Mouse (Mus musculus): ENCODE results near the gene Palm2.

Gene Palm2

DNA sequence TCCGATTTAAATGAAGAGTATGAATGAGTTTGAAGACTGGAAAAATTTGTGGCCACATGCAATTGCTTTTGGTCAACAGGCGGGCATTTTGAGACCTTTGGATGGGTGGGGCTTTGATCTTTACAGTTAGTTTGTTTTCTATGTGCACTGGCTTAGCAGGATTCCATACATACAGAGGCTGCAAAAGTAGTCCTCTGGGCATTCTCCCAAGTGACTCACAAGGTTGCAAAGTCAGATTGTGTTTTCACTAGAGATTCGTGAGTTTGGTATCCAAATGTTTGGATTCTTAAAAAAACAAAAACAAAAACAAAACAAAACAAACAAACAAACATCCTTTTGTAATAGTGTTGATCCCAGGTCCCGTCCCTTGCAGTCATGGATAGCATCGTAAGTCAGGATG, 141.6 kb downstream of the Palm2 start:
- TF ChIP-seq GATA4 (IDR thresholded peaks at IDR 0.05; ENCODE audit: insufficient replicate concordance, low read length), result no peak

DNA sequence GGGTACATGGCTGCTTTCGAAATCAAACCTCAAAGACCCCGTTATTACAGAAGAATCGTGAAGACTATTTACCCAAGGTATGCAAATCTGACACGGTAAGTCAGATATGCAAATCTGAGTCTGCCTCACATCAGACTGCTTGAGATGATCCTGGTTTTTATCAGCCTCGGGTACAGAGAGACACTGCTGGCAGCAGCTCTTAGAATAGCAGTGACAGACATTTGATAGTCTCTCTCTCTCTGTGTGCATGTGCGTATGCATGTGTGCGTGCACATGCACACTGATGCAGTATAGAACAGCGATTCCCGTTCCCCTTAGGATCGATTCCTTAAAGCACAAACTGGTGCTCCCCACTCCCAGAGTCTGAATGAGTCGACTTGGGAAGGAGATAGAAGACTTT, 142.0 kb downstream of the Palm2 start:
- no peak for TF ChIP-seq GATA4 (IDR thresholded peaks at IDR 0.05; ENCODE audit: insufficient replicate concordance, low read length)

DNA sequence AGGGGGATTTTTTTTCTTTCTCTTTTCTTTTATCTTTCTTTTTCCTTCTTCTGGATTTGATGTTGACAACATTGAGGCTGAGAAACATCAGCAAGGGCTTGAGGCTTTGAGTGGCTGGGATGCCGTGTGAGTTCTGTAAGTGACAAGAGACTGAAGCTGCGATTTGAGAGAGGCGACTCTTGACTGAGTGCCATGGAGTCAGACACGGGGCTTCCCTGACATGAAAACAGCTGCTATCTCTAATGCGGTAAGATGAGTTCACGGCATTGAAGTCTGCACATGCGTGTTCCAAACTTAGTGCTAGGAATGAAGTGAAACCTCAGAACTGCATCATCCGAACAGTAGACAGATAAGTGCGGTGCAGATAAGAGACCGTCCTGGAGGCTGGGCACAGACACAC, 145.6 kb downstream of the Palm2 start:
- TF ChIP-seq GATA4 (IDR thresholded peaks at IDR 0.05; ENCODE audit: insufficient replicate concordance, low read length), result no peak

DNA sequence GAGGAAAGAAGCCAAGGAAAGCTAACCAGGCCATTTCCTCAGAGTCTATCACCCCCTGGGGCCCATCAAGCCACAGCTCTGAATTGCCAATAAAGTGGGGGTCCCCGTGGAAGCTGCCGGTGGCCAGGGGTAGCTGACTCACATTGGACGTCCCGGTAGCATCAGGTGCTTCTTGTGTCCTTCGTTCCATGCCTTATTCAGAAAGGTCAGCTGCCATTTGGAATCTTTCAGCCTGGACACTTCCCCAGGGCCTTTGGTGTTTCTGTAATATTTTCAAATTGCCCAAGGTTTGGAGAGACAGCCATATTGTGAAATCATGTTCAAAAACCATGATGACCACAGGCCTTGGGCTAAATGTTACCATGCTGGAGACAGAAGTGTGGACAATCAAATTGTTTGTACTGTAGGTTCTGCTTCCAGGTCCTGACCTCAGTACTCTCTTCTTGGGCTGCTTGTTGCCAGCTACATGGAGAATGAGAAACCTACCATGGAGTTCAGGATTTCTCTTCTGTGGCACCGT, 151.3 kb downstream of the Palm2 start:
- TF ChIP-seq GATA4 (IDR thresholded peaks at IDR 0.05; ENCODE audit: insufficient replicate concordance, low read length), result no peak

DNA sequence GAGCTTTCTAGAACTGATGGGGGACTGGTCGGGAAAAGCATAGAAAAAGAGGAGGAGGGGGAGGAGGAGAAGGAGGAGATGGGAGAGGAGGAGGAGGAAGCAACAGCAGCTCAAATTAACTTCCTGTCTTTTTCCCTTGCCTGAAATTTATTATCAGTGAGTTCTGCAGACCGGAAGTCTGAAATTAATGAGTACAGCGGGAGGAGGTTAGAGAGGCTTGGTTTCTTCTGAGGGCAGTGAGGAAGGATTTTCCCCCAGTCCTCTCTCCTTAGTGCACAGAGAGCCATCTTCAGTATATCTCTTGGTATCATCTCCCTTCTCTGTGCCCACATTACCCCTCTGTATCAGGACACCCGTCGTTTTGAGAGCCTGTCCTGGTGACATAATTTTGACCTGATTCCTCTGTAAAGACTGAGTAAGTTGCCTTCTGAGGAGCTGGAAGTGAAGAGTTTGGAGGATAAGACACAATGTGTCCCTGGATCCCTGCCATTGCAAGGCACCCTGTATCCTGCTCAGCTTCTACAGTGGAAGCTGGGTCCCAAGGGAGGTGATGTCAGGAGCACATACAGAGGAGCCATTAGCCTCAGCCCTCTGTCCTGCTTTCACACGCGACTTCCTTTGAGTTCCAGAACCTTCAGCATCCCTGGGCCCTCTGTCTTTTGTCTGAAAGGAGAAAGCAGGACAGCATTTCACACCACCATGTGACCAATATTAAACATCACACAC, 153.0 kb downstream of the Palm2 start:
- TF ChIP-seq GATA4 (IDR thresholded peaks at IDR 0.05; ENCODE audit: insufficient replicate concordance, low read length), result no peak

DNA sequence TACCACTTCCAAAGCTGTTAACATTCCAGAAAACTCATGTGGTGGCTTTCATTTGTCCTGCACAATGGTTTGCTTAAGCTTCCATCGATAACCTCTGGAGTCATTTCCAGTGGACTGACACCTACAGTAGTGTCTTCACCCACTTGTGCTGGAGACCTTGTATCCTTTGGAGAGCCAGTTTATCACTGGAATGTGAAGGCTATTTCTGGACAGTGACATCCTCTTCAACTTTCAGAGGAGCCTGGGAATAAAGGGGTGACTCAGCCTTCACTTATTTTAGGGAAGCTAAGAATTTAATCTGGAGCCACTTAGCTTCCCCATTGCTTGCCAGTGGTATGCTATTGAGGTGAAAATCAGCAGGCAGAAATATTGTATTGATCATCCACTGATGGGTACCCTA, 154.3 kb downstream of the Palm2 start:
- no peak for TF ChIP-seq GATA4 (IDR thresholded peaks at IDR 0.05; ENCODE audit: insufficient replicate concordance, low read length)

DNA sequence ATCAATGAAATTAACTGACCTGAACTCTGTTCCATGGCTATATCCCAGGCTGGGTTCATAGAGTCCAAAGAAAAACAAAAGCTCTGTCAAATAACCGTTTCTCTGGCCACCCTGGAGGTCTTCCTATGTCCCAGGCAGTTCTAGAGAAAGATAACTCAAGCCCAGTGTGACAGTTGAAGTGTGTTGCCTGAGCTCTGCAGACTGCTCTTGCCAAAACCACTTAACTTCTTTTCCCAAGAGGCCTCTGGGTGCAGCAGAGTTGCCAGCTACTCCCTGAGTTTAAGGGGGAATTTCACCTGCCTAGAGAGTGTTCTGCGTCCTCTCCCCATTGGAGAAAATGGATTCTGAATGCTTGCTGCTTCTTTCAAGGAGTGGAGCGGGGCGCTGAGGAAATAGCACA, 158.7 kb downstream of the Palm2 start:
- no peak for TF ChIP-seq GATA4 (IDR thresholded peaks at IDR 0.05; ENCODE audit: insufficient replicate concordance, low read length)

DNA sequence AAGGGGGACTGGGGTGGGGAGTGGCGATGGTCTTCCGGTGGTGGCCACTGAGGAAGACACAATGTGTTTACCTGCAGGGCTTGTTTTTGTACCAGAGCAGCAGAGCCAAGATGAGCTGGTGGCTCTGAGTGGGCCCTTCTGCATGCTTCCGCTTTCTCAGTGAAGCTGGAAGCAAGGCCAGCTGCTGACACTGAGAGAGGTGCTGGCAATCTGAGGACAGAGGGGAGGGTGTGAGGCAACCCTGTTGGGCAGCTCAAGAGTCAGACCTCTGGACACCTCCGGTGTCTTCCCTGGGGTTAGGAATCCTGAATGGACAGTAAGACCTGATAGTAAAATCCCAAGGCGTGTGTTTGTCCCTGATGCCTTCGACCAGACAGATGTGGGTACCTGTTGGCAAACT, 165.9 kb downstream of the Palm2 start:
- no peak for TF ChIP-seq GATA4 (IDR thresholded peaks at IDR 0.05; ENCODE audit: insufficient replicate concordance, low read length)

DNA sequence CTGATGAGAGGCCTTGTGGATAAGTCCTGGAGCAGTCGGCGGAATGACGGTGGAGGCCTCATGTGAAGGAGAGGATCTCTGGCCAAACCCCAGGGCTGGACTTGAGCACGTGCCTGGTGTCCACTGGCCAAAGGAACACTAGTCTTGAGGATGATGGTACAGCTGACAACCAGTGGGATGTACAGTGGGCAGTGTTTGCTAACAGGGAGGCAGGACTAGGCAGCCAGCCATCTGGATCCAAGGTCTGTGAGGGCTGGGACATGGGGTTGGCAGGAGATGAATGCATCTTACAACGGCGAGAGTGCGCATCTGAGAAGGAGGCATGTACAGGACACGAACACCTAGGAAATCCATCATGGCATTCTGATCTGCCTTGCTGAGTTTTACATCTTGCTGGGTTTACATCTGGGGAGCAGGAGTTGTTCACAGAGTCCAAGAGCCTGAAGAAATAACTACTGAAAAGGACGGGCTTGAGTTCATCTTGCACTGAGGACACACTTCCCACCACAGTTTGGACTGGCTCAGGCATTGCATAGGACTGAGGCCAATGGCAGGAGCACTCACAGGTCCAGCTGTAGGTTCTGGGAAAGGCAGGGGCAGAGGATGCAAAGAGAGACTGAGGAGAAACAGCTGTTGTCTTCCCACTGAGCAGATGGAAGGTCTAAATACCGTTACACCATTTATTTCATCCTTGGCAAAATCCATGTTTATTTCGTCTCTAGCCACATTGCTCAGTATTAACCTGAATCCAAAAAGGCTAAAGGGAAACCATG, 166.8 kb downstream of the Palm2 start:
- no peak for TF ChIP-seq GATA4 (IDR thresholded peaks at IDR 0.05; ENCODE audit: insufficient replicate concordance, low read length)

DNA sequence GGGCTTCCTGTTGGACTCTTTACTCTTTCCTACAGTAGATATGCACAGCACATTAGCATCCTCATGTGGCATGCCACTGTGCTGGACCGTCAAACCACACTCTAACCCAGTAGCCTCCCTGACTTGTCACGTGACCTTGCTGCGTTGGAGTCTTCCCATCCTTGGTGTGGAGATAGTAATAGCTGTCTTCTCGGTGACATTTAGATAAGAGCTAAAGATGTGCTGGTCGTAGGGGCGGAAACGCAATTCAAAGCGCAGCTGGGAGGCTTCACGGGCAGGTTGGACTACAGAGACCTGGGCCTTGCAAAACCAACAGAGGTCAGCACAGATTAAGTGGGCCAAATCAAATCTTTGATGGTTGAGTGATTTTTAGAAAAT, 167.4 kb downstream of the Palm2 start:
- TF ChIP-seq GATA4 (IDR thresholded peaks at IDR 0.05; ENCODE audit: insufficient replicate concordance, low read length), result no peak

DNA sequence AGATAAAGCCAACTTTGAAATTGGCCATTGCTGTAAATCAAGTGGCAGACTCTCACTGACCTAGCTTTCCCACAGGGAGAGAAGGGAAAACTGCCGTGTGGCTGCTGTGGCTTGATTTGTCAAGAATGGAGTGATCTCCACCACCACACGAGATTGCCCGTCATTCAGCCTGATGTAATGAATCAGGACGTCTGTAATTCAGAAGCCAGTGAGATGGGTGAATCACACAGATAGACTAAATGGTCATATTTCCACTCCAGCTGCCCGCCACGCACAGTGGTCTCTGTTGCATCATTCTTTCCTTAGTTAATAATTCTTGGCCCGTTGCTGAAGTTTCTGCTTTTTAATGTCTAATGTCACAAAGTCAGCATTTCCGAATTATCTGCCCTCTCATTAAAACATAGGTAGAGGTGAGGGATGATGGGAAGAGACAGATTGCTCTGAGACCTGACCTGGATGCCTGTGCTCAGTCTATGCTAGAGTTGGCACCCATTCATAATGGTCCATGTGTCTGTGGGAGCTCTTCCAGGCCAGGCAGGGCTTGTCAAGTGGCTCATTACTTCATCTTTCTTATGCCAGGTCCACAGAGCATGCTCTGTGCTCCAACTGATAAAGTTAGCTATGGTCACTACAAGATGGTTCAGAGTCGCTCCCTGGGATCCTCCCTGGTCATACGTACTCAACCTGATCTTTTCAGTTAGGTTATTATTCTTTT, 168.0 kb downstream of the Palm2 start:
- no peak for TF ChIP-seq GATA4 (IDR thresholded peaks at IDR 0.05; ENCODE audit: insufficient replicate concordance, low read length)

DNA sequence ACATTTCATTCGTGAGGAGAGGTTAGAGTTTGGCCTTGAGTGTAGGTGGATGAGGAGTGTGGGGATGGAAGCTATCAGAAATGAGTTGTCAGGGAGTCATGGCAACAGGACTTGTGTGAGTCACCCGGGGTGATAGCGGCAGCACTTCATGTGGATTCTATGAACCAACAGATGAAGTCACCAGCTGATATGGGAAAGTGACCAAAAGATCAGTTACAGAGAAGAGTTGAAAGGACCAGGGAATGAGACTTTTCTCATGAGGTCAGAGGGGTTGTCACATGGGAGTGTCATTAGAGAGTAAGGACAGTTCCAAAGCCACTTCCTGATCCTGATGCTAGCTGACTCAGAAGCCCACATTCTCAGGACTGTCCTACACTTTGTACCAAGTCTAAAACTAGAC, 172.2 kb downstream of the Palm2 start:
- TF ChIP-seq GATA4 (IDR thresholded peaks at IDR 0.05; ENCODE audit: insufficient replicate concordance, low read length), result no peak

DNA sequence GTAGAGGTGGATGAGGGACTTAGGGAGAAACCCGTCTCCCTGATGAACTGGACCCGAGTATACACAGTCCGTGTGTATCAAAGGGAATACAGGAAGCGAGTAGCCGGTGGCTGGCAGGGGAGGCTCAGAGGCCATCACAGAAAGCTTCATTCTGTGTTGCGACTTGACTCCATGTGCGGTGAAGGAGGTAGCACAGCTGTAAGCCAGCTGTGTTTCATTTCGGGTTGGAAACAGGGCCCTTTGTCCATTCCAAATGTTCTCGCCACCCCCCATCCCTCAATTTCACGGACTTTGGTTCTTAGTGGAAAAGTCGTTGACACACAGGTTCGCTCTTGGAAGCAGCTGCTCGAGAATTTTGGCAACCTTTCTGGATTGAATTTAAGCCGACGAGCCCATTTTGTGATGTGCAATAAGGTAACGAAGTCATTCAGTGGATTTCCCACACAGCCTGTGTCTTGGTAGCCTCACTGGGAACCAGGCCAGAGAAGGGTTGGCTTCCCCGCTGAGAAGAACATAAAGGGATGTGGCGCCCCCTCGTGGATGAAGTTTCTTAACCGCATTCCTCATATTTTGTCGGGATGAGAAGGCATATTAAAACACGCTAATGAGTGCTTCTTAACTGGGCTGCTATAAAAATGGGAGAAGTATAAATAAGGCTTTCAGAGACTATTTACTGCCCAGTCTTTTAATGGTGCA, 173.3 kb downstream of the Palm2 start:
- TF ChIP-seq GATA4 (IDR thresholded peaks at IDR 0.05; ENCODE audit: insufficient replicate concordance, low read length), result no peak

DNA sequence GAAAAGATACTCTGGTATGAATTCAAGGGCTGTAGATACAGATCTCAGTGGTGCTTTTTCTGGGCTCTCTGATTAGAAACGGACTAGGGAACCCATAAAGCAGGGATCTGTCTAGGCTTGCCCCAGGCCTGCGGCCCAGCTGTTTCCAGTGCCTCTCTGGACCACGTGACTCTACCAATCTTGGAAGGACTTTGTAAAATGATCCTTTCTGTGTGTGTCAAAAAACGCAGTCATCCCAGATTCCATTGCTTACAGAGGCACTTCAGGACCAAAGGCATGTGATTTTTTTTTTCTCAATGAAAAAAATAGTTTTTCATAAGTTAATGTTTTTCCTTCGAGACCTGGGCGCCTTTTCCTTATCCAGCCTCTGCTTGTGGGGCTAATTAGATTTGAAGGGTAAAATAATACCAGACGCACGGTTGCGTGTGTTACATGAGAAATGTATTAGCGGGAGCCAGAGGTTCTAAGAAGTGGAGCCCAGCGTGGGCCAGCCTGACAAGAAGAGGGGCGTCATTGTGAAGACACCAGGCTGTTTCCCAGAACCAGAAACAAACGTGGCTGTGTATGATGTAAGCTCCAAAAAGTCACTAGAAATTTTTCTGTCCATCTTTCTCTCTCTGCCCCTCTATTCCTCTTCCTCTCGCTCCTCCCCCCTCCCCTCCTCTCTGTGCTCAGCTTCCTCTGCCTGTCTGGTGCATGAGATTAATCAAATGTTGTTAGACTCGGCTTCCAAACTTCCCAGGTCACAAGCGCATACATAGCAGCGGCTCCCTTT, 177.4 kb downstream of the Palm2 start:
- TF ChIP-seq GATA4 (IDR thresholded peaks at IDR 0.05; ENCODE audit: insufficient replicate concordance, low read length), result no peak
